Mouse (Mus musculus): ENCODE measurements around the gene Gnat1.

Gene Gnat1

GRCm38 (mm10) chr9:107700114-107700571, 20.6 kb upstream of the Gnat1 start:
- DNase-seq (ENCODE audit: low spot score in 2 of 2), result no peak

- no peak for DNase-seq (ENCODE audit: low spot score in 2 of 2)
Observed at GRCm38 (mm10) chr9:107699376-107699980, 20.0 kb upstream of the Gnat1 start.

- DNase-seq (ENCODE audit: low spot score in 2 of 2), result no peak
Observed at GRCm38 (mm10) chr9:107698611-107699190, 19.2 kb upstream of the Gnat1 start.

GRCm38 (mm10) chr9:107697811-107698521, 18.5 kb upstream of the Gnat1 start:
- no peak for DNase-seq (ENCODE audit: low spot score in 2 of 2)

- DNase-seq (ENCODE audit: low spot score in 2 of 2), result no peak
Observed at GRCm38 (mm10) chr9:107696845-107697610, 17.5 kb upstream of the Gnat1 start.

- DNase-seq (ENCODE audit: low spot score in 2 of 2), result no peak
Observed at GRCm38 (mm10) chr9:107696106-107696479, 16.6 kb upstream of the Gnat1 start.

- DNase-seq (ENCODE audit: low spot score in 2 of 2), result no peak
Observed at GRCm38 (mm10) chr9:107695441-107696105, 16.1 kb upstream of the Gnat1 start.

GRCm38 (mm10) chr9:107694627-107695026, 15.1 kb upstream of the Gnat1 start:
- no peak for DNase-seq (ENCODE audit: low spot score in 2 of 2)

- no peak for DNase-seq (ENCODE audit: low spot score in 2 of 2)
Observed at GRCm38 (mm10) chr9:107693433-107693987, 14.0 kb upstream of the Gnat1 start.

GRCm38 (mm10) chr9:107692785-107693184, 13.3 kb upstream of the Gnat1 start:
- no peak for DNase-seq (ENCODE audit: low spot score in 2 of 2)

- DNase-seq (ENCODE audit: low spot score in 2 of 2), result no peak
Observed at GRCm38 (mm10) chr9:107690391-107690790, 10.9 kb upstream of the Gnat1 start.

- no peak for DNase-seq (ENCODE audit: low spot score in 2 of 2)
Observed at GRCm38 (mm10) chr9:107688939-107689338, 9.4 kb upstream of the Gnat1 start.

GRCm38 (mm10) chr9:107688415-107688814, 8.9 kb upstream of the Gnat1 start:
- DNase-seq (ENCODE audit: low spot score in 2 of 2), result no peak

- no peak for DNase-seq (ENCODE audit: low spot score in 2 of 2)
Observed at GRCm38 (mm10) chr9:107685231-107685981, 5.9 kb upstream of the Gnat1 start.

GRCm38 (mm10) chr9:107682405-107682804, 2.9 kb upstream of the Gnat1 start:
- DNase-seq (ENCODE audit: low spot score in 2 of 2), result no peak

- no peak for DNase-seq (ENCODE audit: low spot score in 2 of 2)
Observed at GRCm38 (mm10) chr9:107678861-107679260, 651 bp downstream of the Gnat1 start.

- DNase-seq (ENCODE audit: low spot score in 2 of 2), result peak; percentile 50 to 53
Observed at GRCm38 (mm10) chr9:107677819-107678526, 1.5 kb downstream of the Gnat1 start.

- DNase-seq (ENCODE audit: low spot score in 2 of 2), result no peak
Observed at GRCm38 (mm10) chr9:107677091-107677784, 2.3 kb downstream of the Gnat1 start.

- no peak for DNase-seq (ENCODE audit: low spot score in 2 of 2)
Observed at GRCm38 (mm10) chr9:107676302-107676701, 3.2 kb downstream of the Gnat1 start.

Measured in urinary bladder, adult 18-20 months (tissue).